Mouse (Mus musculus) adrenal gland, adult 8-10 months (tissue): ENCODE data around the gene Kcnk4. TPM values are rescaled to one million over a fixed set of nuclear protein-coding genes. Genes with fewer than 3 reads are reported as not detected.

Experiments
- DNase-seq: peaks from one replicate; pipeline ENCODE4 v3.0.0; 2022
- microRNA-seq, 2 experiments: library from miRNA; unstranded; fragments of <30 nt; microRNA quantifications; one replicate each; pipeline ENCODE4 v1.2.0; 2022
- total RNA-seq, 4 experiments: library from RNA; stranded (reverse); gene quantifications; 2 replicates each; pipeline ENCODE4 v1.2.4; 2022

The Kcnk4 gene
- total RNA-seq, 4 experiments from 2014 or later: 0.14 to 0.24 TPM; not detected in 2

GRCm38 (mm10) chr19:6877965-6878364 lies 56.4 kb downstream of the Kcnk4 start:
- DNase-seq: no peak

DNA sequence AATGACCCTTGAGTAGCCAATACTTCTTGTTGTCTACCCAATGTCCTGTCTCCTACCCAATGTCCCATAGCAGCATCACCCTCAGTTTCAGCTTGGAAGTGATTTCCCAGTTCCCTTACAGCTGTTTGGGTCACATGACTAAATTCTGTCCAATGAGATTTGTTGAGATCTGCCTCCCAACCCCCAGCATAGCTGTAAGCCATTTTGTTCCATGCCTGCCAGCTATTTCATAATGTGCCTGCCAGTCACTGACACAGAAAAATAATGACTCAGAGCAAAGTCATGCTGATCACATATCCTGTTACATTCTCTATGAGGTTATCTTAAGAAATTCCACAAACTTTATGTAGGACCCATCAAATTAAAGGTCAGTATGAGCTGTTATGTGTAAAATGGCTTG lies 57.5 kb downstream of the Kcnk4 start:
- no peak for DNase-seq

- no peak for DNase-seq
Observed at GRCm38 (mm10) chr19:6875834-6876233, 58.5 kb downstream of the Kcnk4 start.

- DNase-seq: no peak
Observed at GRCm38 (mm10) chr19:6874257-6874656, 60.1 kb downstream of the Kcnk4 start.

Small RNA genes lying within 50 kb of the gene (microRNA-seq; reads per million reads assigned to microRNA genes)
- gene Mir6990: 0.70 to 1.8 reads per million in 2 experiments

Other genes with a start within 250 kb of the Kcnk4 start
- gene Rps6ka4, start 93.9 kb downstream of the Kcnk4 start, total RNA-seq: 10 to 100 TPM; 30.2 to 42.5 (median 36.1) TPM
- 1 to 10 TPM; 1.7 to 3.6 (median 2.4) TPM for gene Ccdc88b, start 76.3 kb downstream of the Kcnk4 start, total RNA-seq
- 100 to 1,000 TPM in 2 of 4 experiments, 10 to 100 TPM in 2; 83.2 to 116 (median 99.0) TPM for gene Trmt112, start 24.8 kb downstream of the Kcnk4 start, total RNA-seq
- gene Prdx5, start 24.4 kb downstream of the Kcnk4 start, total RNA-seq: 100 to 1,000 TPM; 197 to 273 (median 224) TPM
- 10 to 100 TPM; 38.3 to 45.1 (median 44.1) TPM for gene Esrra, start 12.7 kb downstream of the Kcnk4 start, total RNA-seq
- gene Catsperz, start 9.1 kb downstream of the Kcnk4 start, total RNA-seq: not detected
- gene Bad, start 7.3 kb upstream of the Kcnk4 start, total RNA-seq: 10 to 100 TPM; 49.9 to 63.1 (median 56.6) TPM
- 10 to 100 TPM; 55.6 to 66.1 (median 63.4) TPM for gene Gpr137, start 8.0 kb upstream of the Kcnk4 start, total RNA-seq
- 100 to 1,000 TPM; 153 to 231 (median 191) TPM for gene Ppp1r14b, start 40.5 kb upstream of the Kcnk4 start, total RNA-seq
- 10 to 100 TPM; 40.1 to 83.9 (median 62.1) TPM for gene Plcb3, start 42.0 kb upstream of the Kcnk4 start, total RNA-seq
- 100 to 1,000 TPM in 2 of 4 experiments, 10 to 100 TPM in 2; 62.4 to 165 (median 91.8) TPM for gene Fkbp2, start 46.0 kb upstream of the Kcnk4 start, total RNA-seq
- 100 to 1,000 TPM in 1 of 4 experiments, 10 to 100 TPM in 3; 86.5 to 119 (median 95.7) TPM for gene Vegfb, start 53.1 kb upstream of the Kcnk4 start, total RNA-seq
- 10 to 100 TPM; 38.4 to 55.9 (median 43.3) TPM for gene Dnajc4, start 58.1 kb upstream of the Kcnk4 start, total RNA-seq
- gene Nudt22, start 61.6 kb upstream of the Kcnk4 start, total RNA-seq: 10 to 100 TPM; 36.6 to 56.0 (median 48.7) TPM
- 10 to 100 TPM; 11.0 to 18.6 (median 15.0) TPM for gene Trpt1, start 61.6 kb upstream of the Kcnk4 start, total RNA-seq
- gene Fermt3, start 85.0 kb upstream of the Kcnk4 start, total RNA-seq: 10 to 100 TPM in 2 of 4 experiments, 1 to 10 TPM in 2; 6.4 to 10.8 (median 8.8) TPM
- gene Stip1, start 105.5 kb upstream of the Kcnk4 start, total RNA-seq: 100 to 1,000 TPM; 129 to 273 (median 162) TPM
- gene Macrod1, start 122.3 kb upstream of the Kcnk4 start, total RNA-seq: 10 to 100 TPM; 27.7 to 64.8 (median 40.3) TPM
- gene Flrt1, start 171.2 kb upstream of the Kcnk4 start, total RNA-seq: 10 to 100 TPM in 2 of 4 experiments, 1 to 10 TPM in 2; 2.9 to 27.5 (median 14.8) TPM